Mouse (Mus musculus) kidney, adult 2 months (tissue): ENCODE measurements around the gene Dcst2. TPM values are rescaled to one million over a fixed set of nuclear protein-coding genes. Genes with fewer than 3 reads are reported as not detected.

Experiments used
- DNase-seq: peaks from one replicate; pipeline ENCODE4 v3.0.0; 2021
- H3K27ac ChIP-seq: fragments of 200-500 bp; 2 replicates; pipeline ENCODE4 v1.5.1; 2012; ENCODE audit warnings: low read depth, low read length, control low read depth, inconsistent platforms; ENCODE audit not compliant: insufficient read depth
- H3K27me3 ChIP-seq: fragments of 200-500 bp; replicated peaks from 2 replicates; pipeline ENCODE4 v1.6.1; 2012; ENCODE audit warnings: mild to moderate bottlenecking, moderate library complexity, low read length, inconsistent platforms; ENCODE audit not compliant: control insufficient read depth, insufficient read depth
- H3K36me3 ChIP-seq: fragments of 200-500 bp; 2 replicates; pipeline ENCODE4 v1.6.1; 2012; ENCODE audit warnings: mild to moderate bottlenecking, moderate library complexity, low read length, inconsistent platforms; ENCODE audit not compliant: control insufficient read depth, insufficient read depth
- H3K4me1 ChIP-seq: fragments of 200-500 bp; 2 replicates; pipeline ENCODE4 v1.6.1; 2011; ENCODE audit warnings: low read length; ENCODE audit not compliant: control insufficient read depth, insufficient read depth
- H3K4me3 ChIP-seq: fragments of 200-500 bp; 2 replicates; pipeline ENCODE4 v1.5.1; 2011; ENCODE audit warnings: mild to moderate bottlenecking, low read depth, low read length, control low read depth; ENCODE audit not compliant: insufficient read depth
- CTCF ChIP-seq: fragments of 200-500 bp; conservative IDR thresholded peaks from 2 replicates; pipeline ENCODE4 v1.5.1; 2011; ENCODE audit warnings: low read depth, mild to moderate bottlenecking, control low read depth, low read length, moderate library complexity, mixed read lengths; ENCODE audit not compliant: insufficient read depth, insufficient read length
- POLR2A ChIP-seq: fragments of 200-500 bp; IDR thresholded peaks from one replicate; pipeline ENCODE4 v1.6.1; 2011; ENCODE audit warnings: low read depth, low read length, control low read depth
- WGBS: fragments of 180-500 bp; shearing (Covaris S2); methylation state at CpG from one replicate; pipeline ENCODE4 v1.1.7; 2018; 5-methylcytosine and 5-hydroxymethylcytosine counted together
- polyA plus RNA-seq: library from polyadenylated mRNA; depleted of rRNA; stranded (reverse); fragments of >200 nt; gene quantifications from 2 replicates; pipeline ENCODE4 v1.2.3, GENCODE M21; 2012

Gene Dcst2
- polyA plus RNA-seq, 1 experiment = 0.41 TPM

DNA sequence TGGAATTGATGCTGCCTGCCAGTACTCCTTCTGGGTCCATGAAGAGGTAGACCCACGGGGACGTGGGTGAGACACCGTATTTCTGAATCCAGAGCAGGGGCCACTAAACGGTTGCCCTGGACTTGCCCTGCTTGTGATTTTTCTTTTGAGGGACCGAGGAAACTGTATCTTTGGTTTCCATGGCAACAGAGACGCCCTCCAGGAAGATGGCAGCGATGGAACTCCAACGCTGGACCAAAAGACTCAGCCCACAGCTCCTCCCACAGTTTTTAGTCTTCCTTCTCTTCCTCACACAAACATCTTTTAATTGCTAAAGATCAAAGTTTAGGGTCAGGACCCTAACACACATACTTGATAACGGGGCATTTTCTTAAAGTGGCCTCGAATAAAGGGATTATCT is 29.8 kb upstream of the Dcst2 start:
- no peaks in the 10 kb centered on the region for H3K27me3 ChIP-seq
- H3K4me3 ChIP-seq = no peak overlapping the region
- 64% methylated on average over 10 of the region's 10 CpGs for WGBS
- H3K27ac ChIP-seq = no peak overlapping the region
- H3K4me1 ChIP-seq = no peaks in the 10 kb centered on the region
- TF ChIP-seq CTCF = no peak
- no peak for DNase-seq
- H3K36me3 ChIP-seq = no peaks in the 10 kb centered on the region

DNA sequence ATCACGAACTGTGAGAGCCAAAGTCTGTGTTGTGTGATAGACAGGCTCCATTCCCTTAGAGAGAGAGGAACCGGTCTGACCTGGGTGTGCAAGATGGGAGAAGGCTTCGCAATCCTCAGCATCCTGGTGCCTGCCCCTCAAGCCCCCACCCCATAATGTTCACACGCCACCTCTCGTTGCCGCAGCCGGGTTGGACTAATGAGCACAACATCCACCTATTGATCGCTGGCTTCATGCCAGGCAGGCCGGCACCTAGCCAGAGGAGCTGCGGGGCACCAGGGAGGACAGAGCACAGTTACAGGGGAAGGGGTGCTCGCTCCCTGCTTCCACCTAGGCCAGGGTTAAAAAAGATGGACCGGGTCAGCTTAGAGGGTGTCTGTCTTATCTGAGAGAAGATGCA is 29.3 kb upstream of the Dcst2 start:
- no peak for DNase-seq
- Histone ChIP-seq H3K27ac (no peak overlapping the region), H3K4me3 (no peak overlapping the region), H3K27me3 (no peaks in the 10 kb centered on the region), H3K36me3 (no peaks in the 10 kb centered on the region), H3K4me1 (no peaks in the 10 kb centered on the region)
- 54% methylated on average over 12 of the region's 12 CpGs for WGBS
- TF ChIP-seq CTCF = no peak
- no peak for TF ChIP-seq POLR2A

DNA sequence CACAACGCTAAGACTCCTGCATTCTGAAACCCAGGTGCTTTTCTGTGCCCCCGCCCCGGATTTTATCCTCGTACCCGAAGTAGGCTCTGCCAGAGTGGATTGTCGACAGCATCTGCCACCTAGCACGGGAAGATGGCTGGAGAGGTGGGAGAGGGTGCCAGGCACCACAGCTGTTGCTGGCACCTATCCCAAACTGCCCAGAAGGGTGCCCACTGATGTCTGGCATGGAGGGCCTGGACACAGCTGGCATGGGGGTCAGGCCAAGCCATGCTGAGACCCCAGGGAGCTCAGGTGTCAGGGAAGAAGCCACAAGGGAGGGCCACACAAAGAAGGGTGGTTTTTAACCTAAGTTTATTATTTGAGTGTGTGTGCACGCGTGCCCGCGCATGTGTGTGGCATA is 28.7 kb upstream of the Dcst2 start:
- H3K4me1 ChIP-seq = no peaks in the 10 kb centered on the region

DNA sequence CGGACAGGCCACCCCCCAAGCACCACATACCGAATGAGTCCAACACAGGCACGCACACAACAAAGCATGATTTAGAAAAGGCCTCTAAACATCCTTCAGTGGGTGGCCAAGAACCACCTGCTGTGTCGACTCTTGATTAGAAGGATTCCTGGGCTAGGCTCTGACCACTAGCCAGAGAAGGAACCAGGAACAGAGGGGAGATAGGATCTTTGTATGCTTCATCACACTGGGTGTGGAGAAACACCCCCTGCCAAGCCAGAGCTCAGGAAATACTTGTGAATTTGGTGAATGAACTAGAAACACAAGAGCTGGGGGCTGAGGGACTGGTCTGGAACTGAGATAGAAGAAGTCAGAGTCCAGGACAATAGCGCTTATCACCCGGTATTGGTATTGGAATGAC is 25.2 kb upstream of the Dcst2 start:
- H3K27ac ChIP-seq = no peak overlapping the region
- H3K4me3 ChIP-seq = 0 out of 2 replicates have a peak overlapping the region, but pooled peaks have one; percentile 62
- no peaks in the 10 kb centered on the region for H3K4me1 ChIP-seq
- no peaks in the 10 kb centered on the region for H3K36me3 ChIP-seq
- WGBS = 56% methylated on average over 6 of the region's 6 CpGs
- DNase-seq = no peak
- no peaks in the 10 kb centered on the region for H3K27me3 ChIP-seq
- TF ChIP-seq CTCF = no peak
- no peak for TF ChIP-seq POLR2A

More for the DNA sequence above, 28.7 kb upstream of the Dcst2 start:
- no peaks in the 10 kb centered on the region for H3K36me3 ChIP-seq
- 74% methylated on average over 11 of the region's 11 CpGs for WGBS
- DNase-seq = no peak
- H3K27me3 ChIP-seq = no peaks in the 10 kb centered on the region
- no peak overlapping the region for H3K4me3 ChIP-seq
- TF ChIP-seq CTCF (no peak), POLR2A (no peak)
- H3K27ac ChIP-seq = no peak overlapping the region

DNA sequence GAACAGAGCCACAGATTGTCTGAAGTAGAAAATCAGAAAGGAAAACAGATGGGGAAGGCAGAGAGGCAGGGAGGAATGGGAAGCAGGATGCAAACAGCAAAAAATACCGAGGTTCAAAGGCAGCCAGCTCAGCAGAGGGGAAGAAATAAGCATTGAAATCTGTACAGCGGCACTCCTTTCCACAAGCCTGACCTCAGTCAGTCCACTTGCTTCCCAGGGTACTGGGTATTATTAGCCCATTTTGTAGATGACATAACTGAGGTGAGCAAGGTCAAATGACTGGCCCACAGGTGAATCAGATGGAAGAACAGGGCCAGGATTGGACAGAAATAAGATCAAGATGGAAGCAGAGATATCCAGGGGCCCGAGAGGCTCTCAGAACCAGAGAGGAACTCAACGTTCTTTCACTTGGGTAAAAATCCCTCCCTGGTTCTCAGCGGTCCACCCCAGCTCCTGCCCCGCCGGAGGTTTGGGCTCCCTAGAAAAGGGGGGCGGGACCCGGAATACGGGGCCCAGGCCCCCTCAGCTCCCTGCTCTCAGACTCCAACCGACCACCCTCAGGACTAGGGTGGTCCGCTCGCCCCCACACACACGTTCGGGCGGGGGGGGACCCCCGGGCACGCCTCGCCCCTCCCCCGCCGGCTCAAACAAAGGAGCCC is 24.6 kb upstream of the Dcst2 start:
- Histone ChIP-seq H3K36me3 (no peaks in the 10 kb centered on the region), H3K27ac (no peak overlapping the region), H3K27me3 (no peaks in the 10 kb centered on the region), H3K4me3 (peak overlapping the region; percentile 62), H3K4me1 (no peaks in the 10 kb centered on the region)
- TF ChIP-seq POLR2A (no peak), CTCF (no peak)
- WGBS = 4% methylated on average over 21 of the region's 21 CpGs
- no peak for DNase-seq

DNA sequence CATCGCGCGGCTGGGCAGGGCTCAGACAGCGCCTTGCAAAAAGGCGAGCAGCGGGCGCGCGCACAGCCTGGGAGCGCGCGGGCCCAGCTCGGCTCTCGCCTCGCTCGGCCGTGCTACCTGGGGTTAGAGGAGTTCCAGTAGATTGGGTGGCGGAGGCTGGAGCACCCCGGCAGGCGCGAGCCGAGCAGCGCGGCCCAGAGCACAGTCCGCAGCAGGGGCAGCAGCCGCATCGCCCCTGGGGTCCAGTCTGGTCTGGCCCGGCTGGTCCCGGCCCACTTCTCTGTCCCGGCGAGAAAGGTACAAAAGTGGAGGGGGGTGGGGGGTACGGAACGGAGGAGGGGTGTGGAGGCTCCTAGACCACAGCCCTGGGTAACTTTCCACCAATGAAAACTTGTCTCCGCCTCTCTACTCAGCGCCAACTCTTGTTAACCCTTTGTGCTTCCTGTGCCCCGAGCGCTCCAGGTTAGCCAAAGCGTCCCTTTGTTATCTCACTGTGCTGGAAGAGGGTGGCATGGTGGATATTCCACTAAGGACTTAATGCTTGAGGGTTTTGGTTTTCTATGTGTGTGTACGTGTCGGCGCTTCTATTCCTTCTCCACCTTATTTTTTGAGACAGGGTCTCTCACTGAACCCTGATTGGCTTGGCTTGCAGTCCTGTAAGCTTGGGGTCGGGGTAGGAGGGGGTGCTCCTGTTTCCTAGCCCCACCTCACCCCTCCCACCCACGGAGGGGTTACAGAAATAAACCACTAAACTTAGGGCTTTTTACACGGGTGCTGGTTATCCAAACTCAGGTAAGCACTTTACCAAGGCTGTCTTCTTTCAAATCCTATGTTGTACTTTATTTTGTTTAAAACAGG is 23.8 kb upstream of the Dcst2 start, which contains the start of gene Efna4:
Gene Efna4 (minus strand): TSS at position 308 of the 858 bp plus-strand sequence.
- Histone ChIP-seq H3K27ac (no peak within 1 kb of the TSS), H3K4me3 (peak within 1 kb of the TSS; percentile 62), H3K36me3 (no peaks in the 10 kb centered on the region), H3K4me1 (no peaks in the 10 kb centered on the region), H3K27me3 (no peaks in the 10 kb centered on the region)
- no peak for TF ChIP-seq CTCF
- no peak for TF ChIP-seq POLR2A
- 2% methylated on average over 44 of the region's 44 CpGs for WGBS
- DNase-seq = peak; percentile 65

DNA sequence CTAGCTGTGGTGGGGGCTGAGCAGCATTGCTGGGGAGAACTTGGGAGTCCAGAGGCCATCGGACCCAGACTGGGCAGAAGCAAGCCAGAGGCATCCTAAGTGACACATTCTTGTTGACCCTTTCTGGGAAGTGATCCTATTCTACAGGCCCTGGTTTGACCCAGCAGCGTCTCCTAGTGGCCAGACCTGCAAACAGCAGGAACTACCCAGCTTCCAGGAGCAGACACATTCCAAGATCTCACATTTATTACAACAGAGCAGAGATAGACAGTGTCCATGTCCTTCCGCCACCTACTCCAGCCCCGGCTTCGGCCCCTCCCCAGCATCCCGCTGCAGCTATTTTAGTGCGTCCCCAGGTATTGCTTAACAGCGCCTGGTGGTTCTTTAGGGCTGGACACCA is 22.4 kb upstream of the Dcst2 start:
- Histone ChIP-seq H3K27ac (no peak overlapping the region), H3K4me3 (no peak overlapping the region), H3K4me1 (no peaks in the 10 kb centered on the region), H3K36me3 (no peaks in the 10 kb centered on the region), H3K27me3 (no peaks in the 10 kb centered on the region)
- peak; percentile 75 for DNase-seq
- whole genome bisulfite sequencing = 29% methylated on average over 8 of the region's 8 CpGs
- TF ChIP-seq POLR2A = no peak
- peak; percentile 88 for TF ChIP-seq CTCF
